Mouse (Mus musculus) hindbrain, embryonic 16.5 days (tissue): ENCODE measurements around the gene Plcb2. TPM values are rescaled to one million over a fixed set of nuclear protein-coding genes. Genes with fewer than 3 reads are reported as not detected.
A peak's percentile ranks its signal among the peaks of the same experiment; 100 is the strongest.

ENCODE experiments used
- ATAC-seq: fragments of 200-750 bp; cut with Nextera tagmentation; 2 replicates; pipeline ENCODE4 v1.8.0; 2017; ENCODE audit warnings: moderate TSS enrichment, moderate library complexity
- H3K27ac ChIP-seq: fragments of 300-500 bp; sonication (generic); 2 replicates; pipeline ENCODE4 v1.5.1; 2014; ENCODE audit warnings: low read depth, mild to moderate bottlenecking, control low read depth, low read length, moderate library complexity
- H3K27me3 ChIP-seq: fragments of 300-500 bp; sonication (generic); replicated peaks from 2 replicates; pipeline ENCODE4 v1.6.1; 2014; ENCODE audit warnings: low read length; ENCODE audit not compliant: control insufficient read depth, insufficient read depth
- H3K36me3 ChIP-seq: fragments of 300-500 bp; sonication (generic); 2 replicates; pipeline ENCODE4 v1.6.1; 2014; ENCODE audit warnings: mild to moderate bottlenecking, low read length, moderate library complexity, mixed read lengths; ENCODE audit not compliant: control insufficient read depth, insufficient read depth
- H3K4me1 ChIP-seq: fragments of 300-500 bp; sonication (generic); 2 replicates; pipeline ENCODE4 v1.6.1; 2014; ENCODE audit warnings: low read depth, low read length; ENCODE audit not compliant: control insufficient read depth, insufficient read depth
- H3K4me2 ChIP-seq: fragments of 300-500 bp; sonication (generic); 2 replicates; pipeline ENCODE4 v1.6.1; 2014; ENCODE audit warnings: mild to moderate bottlenecking, low read length, control low read depth, moderate library complexity
- H3K4me3 ChIP-seq: fragments of 300-500 bp; sonication (generic); 2 replicates; pipeline ENCODE4 v1.5.1; 2014; ENCODE audit warnings: mild to moderate bottlenecking, low read length, control low read depth, moderate library complexity
- H3K9ac ChIP-seq: fragments of 300-500 bp; sonication (generic); 2 replicates; pipeline ENCODE4 v1.6.1; 2014; ENCODE audit warnings: low read depth, mild to moderate bottlenecking, control low read depth, low read length, moderate library complexity
- H3K9me3 ChIP-seq: fragments of 300-500 bp; sonication (generic); 2 replicates; pipeline ENCODE4 v1.6.1; 2014; ENCODE audit warnings: mild to moderate bottlenecking, low read length, moderate library complexity; ENCODE audit not compliant: control insufficient read depth
- WGBS: fragments of 180-500 bp; shearing (Covaris S2); extraction: QIAGEN DNeasy Blood & Tissue Kit; methylation state at CpG from one replicate; pipeline ENCODE4 v1.1.7; 2014; 5-methylcytosine and 5-hydroxymethylcytosine counted together
- polyA plus RNA-seq: library from polyadenylated mRNA; unstranded; fragments of >200 nt; fragmentation: Nextera tagmentation; extraction: Ambion mirVana; gene quantifications from 2 replicates; pipeline ENCODE4 v1.2.1, GENCODE M21; 2015

Plcb2 gene
- polyA plus RNA-seq, 1 experiment from 2014 or later = 0.88 TPM

GRCm38 (mm10) chr2:118700179-118701062, 27.8 kb downstream of the Plcb2 start:
- Histone ChIP-seq H3K9ac (no peak overlapping the region; the same call in 1 of the 2 replicates), H3K9me3 (no peaks in the 10 kb centered on the region), H3K27me3 (peaks cover 74% of the 10 kb centered on the region), H3K27ac (no peak overlapping the region), H3K4me2 (peak overlapping the region; percentile 50), H3K4me1 (peaks cover 37% of the 10 kb centered on the region), H3K36me3 (0 out of 2 replicates have a peak, but pooled peaks cover 4% of the 10 kb centered on the region), H3K4me3 (peak overlapping the region; percentile 23; the same call in 1 of the 2 replicates)
- 1% methylated on average over 32 of the region's 32 CpGs for WGBS
- ATAC-seq = no peak

GRCm38 (mm10) chr2:118697955-118698354, 30.3 kb downstream of the Plcb2 start:
- 30% methylated on average over 7 of the region's 7 CpGs for WGBS
- H3K27ac ChIP-seq = no peak overlapping the region
- no peak overlapping the region for H3K9ac ChIP-seq
- no peak overlapping the region for H3K4me2 ChIP-seq
- peaks cover 7% of the 10 kb centered on the region; the same call in 1 of the 2 replicates for H3K36me3 ChIP-seq
- H3K9me3 ChIP-seq = no peaks in the 10 kb centered on the region
- no peak for ATAC-seq
- H3K4me3 ChIP-seq = no peak overlapping the region
- peaks cover 57% of the 10 kb centered on the region for H3K27me3 ChIP-seq
- H3K4me1 ChIP-seq = peaks cover 21% of the 10 kb centered on the region

- Histone ChIP-seq H3K27me3 (peaks cover 51% of the 10 kb centered on the region), H3K4me3 (no peak overlapping the region)
- 30% methylated on average over 5 of the region's 5 CpGs for WGBS
These were observed 30.8 kb downstream of the Plcb2 start for GRCm38 (mm10) chr2:118697311-118697877.

GRCm38 (mm10) chr2:118696451-118697308, 31.6 kb downstream of the Plcb2 start:
- H3K27me3 ChIP-seq = peaks cover 44% of the 10 kb centered on the region
- no peak overlapping the region for H3K9ac ChIP-seq
- H3K9me3 ChIP-seq = no peaks in the 10 kb centered on the region
- ATAC-seq = no peak
- peaks cover 16% of the 10 kb centered on the region for H3K4me1 ChIP-seq
- H3K27ac ChIP-seq = no peak overlapping the region
- no peak overlapping the region for H3K4me2 ChIP-seq
- no peak overlapping the region for H3K4me3 ChIP-seq
- WGBS = 44% methylated on average over 21 of the region's 21 CpGs
- peaks cover 7% of the 10 kb centered on the region; the same call in 1 of the 2 replicates for H3K36me3 ChIP-seq

More at GRCm38 (mm10) chr2:118697311-118697877, 30.8 kb downstream of the Plcb2 start:
- no peak overlapping the region for H3K27ac ChIP-seq
- H3K4me2 ChIP-seq = no peak overlapping the region
- ATAC-seq = no peak
- H3K9me3 ChIP-seq = no peaks in the 10 kb centered on the region
- H3K9ac ChIP-seq = no peak overlapping the region
- peaks cover 16% of the 10 kb centered on the region for H3K4me1 ChIP-seq
- H3K36me3 ChIP-seq = peaks cover 7% of the 10 kb centered on the region; the same call in 1 of the 2 replicates

- peaks cover 7% of the 10 kb centered on the region; the same call in 1 of the 2 replicates for H3K36me3 ChIP-seq
- no peak for ATAC-seq
- no peak overlapping the region for H3K27ac ChIP-seq
- H3K9ac ChIP-seq = no peak overlapping the region
- WGBS = 26% methylated on average over 11 of the region's 11 CpGs
- H3K4me1 ChIP-seq = peaks cover 13% of the 10 kb centered on the region
- no peak overlapping the region for H3K4me3 ChIP-seq
- H3K27me3 ChIP-seq = peaks cover 35% of the 10 kb centered on the region
- no peak overlapping the region for H3K4me2 ChIP-seq
- H3K9me3 ChIP-seq = no peaks in the 10 kb centered on the region
These were observed 32.5 kb downstream of the Plcb2 start for GRCm38 (mm10) chr2:118695677-118696232.

- peaks cover 19% of the 10 kb centered on the region for H3K27me3 ChIP-seq
- H3K4me2 ChIP-seq = no peak overlapping the region
- WGBS = 74% methylated on average over 19 of the region's 19 CpGs
- ATAC-seq = 0 out of 2 replicates have a peak, but pooled peaks have one; percentile 12
- H3K4me1 ChIP-seq = peaks cover 6% of the 10 kb centered on the region; the same call in 1 of the 2 replicates
- no peaks in the 10 kb centered on the region for H3K9me3 ChIP-seq
- H3K36me3 ChIP-seq = peaks cover 13% of the 10 kb centered on the region
- no peak overlapping the region for H3K4me3 ChIP-seq
- no peak overlapping the region for H3K27ac ChIP-seq
- no peak overlapping the region for H3K9ac ChIP-seq
These were observed 34.8 kb downstream of the Plcb2 start for GRCm38 (mm10) chr2:118693370-118693966.

- 70% methylated on average over 10 of the region's 10 CpGs for WGBS
These were observed 38.4 kb downstream of the Plcb2 start for GRCm38 (mm10) chr2:118689875-118690274.

GRCm38 (mm10) chr2:118687791-118688190, 40.4 kb downstream of the Plcb2 start:
- H3K4me2 ChIP-seq = no peak overlapping the region
- no peaks in the 10 kb centered on the region; the same call in 1 of the 2 replicates for H3K27me3 ChIP-seq
- 88% methylated on average over 3 of the region's 3 CpGs for WGBS
- no peak overlapping the region for H3K4me3 ChIP-seq
- no peaks in the 10 kb centered on the region for H3K9me3 ChIP-seq
- H3K9ac ChIP-seq = no peak overlapping the region
- no peak for ATAC-seq
- H3K27ac ChIP-seq = no peak overlapping the region
- peaks cover 6% of the 10 kb centered on the region for H3K36me3 ChIP-seq
- H3K4me1 ChIP-seq = no peaks in the 10 kb centered on the region

More at GRCm38 (mm10) chr2:118689875-118690274, 38.4 kb downstream of the Plcb2 start:
- no peak overlapping the region for H3K4me2 ChIP-seq
- no peak overlapping the region for H3K4me3 ChIP-seq
- no peak overlapping the region for H3K9ac ChIP-seq
- H3K27ac ChIP-seq = no peak overlapping the region
- H3K27me3 ChIP-seq = peaks cover 4% of the 10 kb centered on the region
- H3K36me3 ChIP-seq = peaks cover 9% of the 10 kb centered on the region
- H3K4me1 ChIP-seq = no peaks in the 10 kb centered on the region
- no peaks in the 10 kb centered on the region for H3K9me3 ChIP-seq
- ATAC-seq = no peak
